Mouse (Mus musculus): ENCODE results near the gene Gm20388.

DNA sequence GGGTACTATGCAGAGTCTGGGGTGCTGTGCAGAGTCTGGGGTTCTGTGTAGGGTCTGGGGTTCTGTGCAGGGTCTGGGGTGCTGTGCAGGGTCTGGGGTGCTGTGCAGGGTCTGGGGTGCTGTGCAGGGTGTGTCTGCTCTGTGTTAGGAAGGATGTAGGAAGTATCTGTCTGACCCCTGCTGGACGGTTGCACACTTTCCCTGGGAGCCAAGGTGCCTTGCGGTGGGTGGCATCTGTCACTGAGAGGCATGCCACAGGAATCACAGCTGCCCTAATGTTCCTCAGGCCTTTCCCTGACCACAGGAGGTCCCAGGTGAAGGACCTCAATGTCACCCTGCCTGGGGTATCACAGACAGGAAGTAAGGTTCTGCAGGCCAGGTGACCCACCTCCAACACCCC, 595.9 kb downstream of the Gm20388 start:
- TF ChIP-seq GATA1 (IDR thresholded peaks at IDR 0.05; ENCODE audit: low read length): no peak
- TF ChIP-seq TAL1 (IDR thresholded peaks at IDR 0.05; ENCODE audit: low read length): no peak

Measured in erythroblast, embryonic 14.5 days (primary cell).